Mouse (Mus musculus) gastrocnemius, postnatal 36 days (tissue): ENCODE results near the gene Igsf21. TPM values are rescaled to one million over a fixed set of nuclear protein-coding genes. Genes with fewer than 3 reads are reported as not detected.
A peak's percentile ranks its signal among the peaks of the same experiment; 100 is the strongest.

Experiments
- DNase-seq, 2 experiments: peaks; one replicate each; pipeline ENCODE4 v3.0.0; 2022
- intact Hi-C: fragments of 180-260 bp; cut with DNase I; formaldehyde crosslinking; loops from one replicate; pipeline ENCODE4 v1.15.1; 2025
- total RNA-seq, 2 experiments: library from RNA; stranded (reverse); gene quantifications; 2 replicates each; pipeline ENCODE4 v1.2.3; 2021

Igsf21 gene
- total RNA-seq, 2 experiments from 2014 or later = 0.18 TPM; not detected in 1

GRCm38 (mm10) chr4:140069563-140070330, 176.8 kb downstream of the Igsf21 start:
- DNase-seq = no peak
- intact Hi-C loops = no loop called here

- no peak for DNase-seq
- intact Hi-C loops = no loop called here
Observed at GRCm38 (mm10) chr4:140068468-140068867, 178.1 kb downstream of the Igsf21 start.

GRCm38 (mm10) chr4:140066011-140066410, 180.6 kb downstream of the Igsf21 start:
- no peak for DNase-seq
- intact Hi-C loops = no loop called here

GRCm38 (mm10) chr4:140063153-140063671, 183.4 kb downstream of the Igsf21 start:
- no peak for DNase-seq
- intact Hi-C loops = no loop called here

GRCm38 (mm10) chr4:140060251-140060650, 186.3 kb downstream of the Igsf21 start:
- intact Hi-C loops = no loop called here
- DNase-seq = no peak

DNA sequence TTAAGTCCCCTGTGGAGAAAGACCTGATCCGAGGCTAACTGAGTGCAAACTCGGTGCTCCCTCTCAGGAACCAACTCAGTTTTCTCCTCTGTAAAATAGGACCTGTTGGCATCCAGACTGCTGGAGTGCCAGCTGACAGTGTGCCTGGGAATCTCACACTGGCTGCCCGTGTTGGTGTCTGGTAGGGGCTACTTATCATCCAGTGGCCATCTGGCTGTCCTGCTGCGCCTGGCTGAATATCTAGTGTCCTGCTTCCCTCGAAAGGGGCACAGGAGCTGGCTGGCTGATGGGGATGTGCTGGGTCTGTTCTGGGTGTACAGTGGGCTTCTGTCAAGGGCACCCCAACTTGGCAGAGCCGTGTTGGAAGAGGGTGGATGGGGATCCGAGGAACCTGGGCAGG, 193.5 kb downstream of the Igsf21 start:
- intact Hi-C loops = no loop called here
- DNase-seq = no peak

GRCm38 (mm10) chr4:140052575-140052974, 194.0 kb downstream of the Igsf21 start:
- no peak for DNase-seq
- intact Hi-C loops = no loop called here

DNA sequence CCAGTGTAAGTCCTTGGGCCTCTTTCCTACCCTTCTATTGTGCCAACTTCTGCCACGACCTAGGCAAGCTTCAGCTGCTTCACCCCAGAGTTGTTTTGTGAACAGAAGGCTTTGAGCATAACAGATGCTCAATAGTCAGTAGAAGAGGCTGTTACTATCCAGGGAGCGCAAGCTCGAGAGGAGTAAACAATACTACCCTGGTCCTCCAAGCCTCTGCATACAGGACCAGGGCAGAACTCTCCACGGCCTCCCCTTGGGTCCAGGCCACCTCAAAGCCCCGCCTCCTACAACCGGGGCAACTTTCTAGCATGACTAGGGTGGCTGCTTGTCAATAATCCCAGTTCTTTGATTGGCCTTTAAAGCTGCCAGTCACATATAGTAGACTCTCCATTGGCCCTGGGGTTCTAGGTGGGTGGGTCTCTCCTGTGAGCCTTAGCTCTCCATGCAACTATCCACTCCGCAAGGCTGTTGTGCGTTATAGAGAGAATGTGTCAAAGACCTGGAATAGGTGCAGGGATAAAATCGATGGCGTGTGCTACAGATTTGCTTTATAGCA, 198.7 kb downstream of the Igsf21 start:
- DNase-seq = no peak
- intact Hi-C loops = no loop called here

DNA sequence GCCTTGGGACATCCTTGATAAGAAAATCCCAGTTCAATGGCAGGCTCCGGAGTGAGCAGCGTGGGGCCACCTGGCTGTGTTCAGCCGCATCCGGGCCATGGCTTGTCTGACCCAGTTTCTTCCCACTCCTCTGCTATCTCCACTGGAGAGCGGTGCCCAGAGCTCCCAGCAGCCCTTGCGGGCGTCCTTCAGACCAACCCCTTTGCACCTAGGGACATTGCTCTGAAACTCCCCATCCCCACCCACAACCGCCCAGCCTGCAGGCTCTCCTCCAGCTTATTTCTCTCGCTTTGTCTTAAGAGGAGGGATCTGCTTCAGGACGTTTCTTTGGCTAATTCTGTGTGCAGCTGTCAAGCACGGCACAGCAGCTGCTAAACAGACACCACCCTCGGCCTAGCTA, 202.6 kb downstream of the Igsf21 start:
- intact Hi-C loops = no loop called here
- DNase-seq = no peak

- no peak for DNase-seq
- intact Hi-C loops = no loop called here
Observed at GRCm38 (mm10) chr4:140038586-140039411, 207.8 kb downstream of the Igsf21 start.

DNA sequence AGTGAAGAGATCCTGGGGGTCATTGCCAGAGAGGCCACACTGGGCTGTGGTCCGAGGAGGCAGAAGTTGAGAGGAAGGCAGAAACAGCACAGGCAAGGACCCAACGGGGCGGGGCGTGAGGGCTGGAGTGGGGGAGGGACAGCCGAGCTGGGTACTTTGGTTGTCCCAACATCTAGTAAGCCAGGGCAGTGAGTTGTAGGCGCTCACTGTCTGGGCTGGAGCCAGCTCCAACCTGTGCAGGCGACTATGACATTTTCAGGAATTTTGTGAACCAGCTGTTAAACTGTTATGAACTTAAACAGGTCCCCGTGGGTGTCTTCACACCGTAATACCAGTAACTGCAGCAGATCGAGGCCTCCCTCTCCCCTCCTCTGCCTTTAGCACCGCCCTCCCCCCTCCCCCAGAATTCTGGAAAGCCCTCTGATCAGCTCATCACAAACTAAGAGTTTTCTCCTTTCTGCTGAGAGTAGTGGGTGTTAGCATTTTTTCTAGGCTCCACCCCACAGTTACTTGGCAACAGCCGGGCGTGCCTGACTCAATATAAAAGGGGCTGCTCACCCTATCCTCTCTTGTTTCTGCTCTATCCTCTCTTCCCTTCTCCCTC, 208.7 kb downstream of the Igsf21 start:
- DNase-seq = peak; percentile 27 to 28
- intact Hi-C loops = no loop called here

DNA sequence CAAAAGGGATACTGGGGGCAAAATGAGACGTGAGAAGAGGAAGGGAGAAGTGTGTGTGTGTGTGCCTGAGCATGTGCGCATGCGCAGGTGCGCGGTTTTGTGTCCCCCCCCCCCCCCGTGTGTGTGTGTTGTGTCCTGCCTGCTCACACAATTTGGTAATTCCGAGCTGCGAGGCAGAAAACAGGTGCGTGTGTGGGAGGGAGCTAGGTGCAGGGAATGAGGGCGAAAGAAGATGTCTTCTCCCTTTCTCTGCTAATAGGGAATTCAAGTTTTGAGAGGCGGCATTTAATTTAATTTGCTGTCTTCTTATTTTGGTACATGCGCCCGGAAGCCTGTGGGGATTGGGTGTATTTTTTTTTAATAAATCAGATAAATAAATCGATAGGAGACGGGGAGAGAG, 211.4 kb downstream of the Igsf21 start:
- no peak for DNase-seq
- intact Hi-C loops = no loop called here

DNA sequence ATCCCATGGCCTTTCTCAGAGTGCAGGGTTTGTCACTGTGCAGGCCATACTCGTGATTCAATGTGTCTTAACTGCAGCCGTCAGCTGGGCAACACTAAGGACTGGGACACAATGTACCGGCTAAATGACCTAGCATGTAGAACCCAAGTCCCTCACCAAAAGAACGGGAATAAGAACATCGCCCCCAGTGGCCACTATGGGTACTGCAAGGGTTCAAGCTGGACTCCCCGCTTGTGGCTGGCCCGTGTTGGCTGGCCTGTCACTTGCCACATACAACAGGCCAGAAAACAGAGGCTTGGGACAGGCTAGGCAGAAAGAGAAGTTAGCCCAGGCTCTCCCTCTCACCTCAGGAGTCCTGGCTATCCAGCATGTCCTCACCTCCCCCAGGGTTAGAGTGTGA, 213.2 kb downstream of the Igsf21 start:
- peak in 1 of 2 experiments; percentile 29 for DNase-seq
- intact Hi-C loops = no loop called here

- no peak for DNase-seq
- intact Hi-C loops = no loop called here
Observed at GRCm38 (mm10) chr4:140030415-140030814, 216.2 kb downstream of the Igsf21 start.

- no peak for DNase-seq
Observed at GRCm38 (mm10) chr4:140030040-140030386, 216.6 kb downstream of the Igsf21 start.

DNA sequence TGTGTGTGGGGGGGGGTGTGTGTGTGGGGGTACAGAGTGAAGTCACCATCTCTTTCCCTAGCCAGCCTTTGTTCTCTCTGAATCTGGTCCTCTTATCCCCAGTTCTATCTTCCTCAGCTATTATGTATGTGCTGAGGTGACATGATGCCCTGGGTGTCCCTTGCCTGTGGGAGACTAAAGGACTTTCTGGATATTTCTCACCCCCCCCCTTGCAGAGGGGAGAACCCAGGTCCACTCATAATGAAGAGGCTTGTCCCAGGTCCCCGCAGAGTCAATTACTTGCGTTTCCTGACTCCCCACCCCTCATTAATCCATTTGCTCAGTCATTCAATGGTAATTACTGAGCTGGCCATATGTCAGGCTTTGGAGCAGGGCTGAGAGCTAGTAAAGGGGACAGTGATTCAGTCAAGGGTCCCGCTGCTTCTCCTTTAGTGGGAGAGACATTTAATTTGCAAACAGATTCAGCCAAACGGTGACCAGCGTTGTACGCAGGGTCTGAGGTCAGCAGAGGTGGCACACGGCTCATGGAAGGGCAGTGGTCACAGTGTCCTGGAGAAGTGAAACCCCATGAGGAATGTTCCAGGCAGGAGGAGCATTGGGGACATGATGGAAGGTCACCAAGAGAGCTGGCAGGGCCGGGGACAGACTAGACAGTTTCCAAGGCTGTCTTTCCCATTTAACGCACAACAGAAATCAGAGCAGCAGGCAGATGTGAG, 217.1 kb downstream of the Igsf21 start:
- intact Hi-C loops = no loop called here
- no peak for DNase-seq

More at GRCm38 (mm10) chr4:140030040-140030386, 216.6 kb downstream of the Igsf21 start:
- intact Hi-C loops = no loop called here

DNA sequence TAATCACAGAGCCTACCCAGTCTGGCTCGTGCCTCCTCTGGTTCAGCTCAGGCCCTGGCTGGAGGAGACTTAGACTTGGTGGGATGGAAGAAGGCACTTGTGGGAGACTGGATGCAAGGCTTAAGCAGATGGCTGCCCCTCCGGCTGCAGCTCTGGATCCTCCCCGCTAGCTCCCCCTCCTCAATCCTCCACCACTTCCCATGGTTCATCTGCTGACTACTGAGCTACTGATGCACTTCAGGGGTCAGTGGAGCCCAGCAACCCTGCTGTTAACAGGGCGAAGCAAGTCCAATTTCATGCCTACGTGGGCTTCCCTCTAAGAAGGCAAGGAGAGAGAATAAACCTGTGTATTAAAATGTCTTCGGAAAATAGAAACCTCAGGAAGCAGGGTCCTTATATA, 222.8 kb downstream of the Igsf21 start:
- DNase-seq = no peak
- intact Hi-C loops = no loop called here

DNA sequence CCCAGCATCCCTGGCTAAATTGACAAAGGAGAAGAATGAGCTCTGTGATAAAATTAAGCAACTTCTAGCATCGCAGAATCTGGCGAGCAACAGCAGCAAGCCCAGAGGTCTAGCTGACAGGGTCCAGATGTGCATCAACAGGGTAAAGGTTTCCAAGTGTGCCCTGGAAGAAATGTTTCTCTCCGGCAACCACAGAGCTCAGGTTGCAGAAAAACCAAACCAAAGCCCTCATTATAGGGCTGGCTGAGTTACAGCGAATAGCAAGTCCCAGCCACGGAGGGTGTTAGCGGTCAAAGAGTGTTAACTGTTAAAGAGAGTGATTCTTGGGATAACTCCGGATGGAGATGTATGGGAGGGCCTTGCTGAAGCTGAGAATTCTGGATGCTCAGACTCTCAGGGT, 230.7 kb downstream of the Igsf21 start:
- intact Hi-C loops = no loop called here
- no peak for DNase-seq

GRCm38 (mm10) chr4:140010728-140011470, 235.7 kb downstream of the Igsf21 start:
- intact Hi-C loops = no loop called here
- DNase-seq = no peak

DNA sequence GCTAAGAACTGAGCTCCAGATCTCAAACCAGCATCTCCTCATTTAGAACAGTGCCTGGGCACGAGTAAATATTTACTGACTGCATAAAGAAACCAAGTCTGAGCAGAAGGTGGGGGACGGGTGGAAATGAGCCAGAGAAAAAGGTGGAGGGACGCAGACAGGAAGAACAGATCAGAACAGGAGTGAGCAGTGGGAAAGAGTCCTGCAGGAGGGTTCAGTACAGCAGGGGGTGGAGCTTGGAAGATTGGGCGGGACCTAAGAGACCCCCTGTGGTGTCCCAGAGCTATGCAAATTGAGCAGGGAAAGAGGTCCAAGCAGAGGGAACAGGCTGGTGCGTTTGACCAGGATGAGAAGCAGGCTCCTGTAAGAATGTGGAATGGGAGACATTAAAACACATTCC, 241.7 kb downstream of the Igsf21 start:
- intact Hi-C loops = no loop called here
- DNase-seq = no peak
